Mouse (Mus musculus) heart, postnatal 0 days (tissue): ENCODE results near the gene 6030468B19Rik. TPM values are rescaled to one million over a fixed set of nuclear protein-coding genes. Genes with fewer than 3 reads are reported as not detected.

Experiments used
- ATAC-seq: fragments of 200-750 bp; cut with Nextera tagmentation; 2 replicates; pipeline ENCODE4 v1.8.0; 2017; ENCODE audit warnings: low read depth, moderate number of reproducible peaks, moderate library complexity; ENCODE audit not compliant: insufficient read depth
- DNase-seq: peaks from one replicate; pipeline ENCODE4 v3.0.0-alpha.2; 2016; ENCODE audit warnings: low spot score
- H3K27ac ChIP-seq: fragments of 300-500 bp; sonication (generic); 2 replicates; pipeline ENCODE4 v1.5.1; 2014; ENCODE audit warnings: low read depth, mild to moderate bottlenecking
- H3K27me3 ChIP-seq: fragments of 300-500 bp; sonication (generic); 2 replicates; pipeline ENCODE4 v1.6.1; 2014; ENCODE audit warnings: low read length, mixed read lengths; ENCODE audit not compliant: control insufficient read depth, insufficient read depth
- H3K36me3 ChIP-seq: fragments of 300-500 bp; sonication (generic); replicated peaks from 2 replicates; pipeline ENCODE4 v1.6.1; 2014; ENCODE audit warnings: low read length, mixed read lengths; ENCODE audit not compliant: control insufficient read depth, insufficient read depth
- H3K4me1 ChIP-seq: fragments of 300-500 bp; sonication (generic); 2 replicates; pipeline ENCODE4 v1.6.1; 2014; ENCODE audit warnings: antibody characterized with exemption; ENCODE audit not compliant: control insufficient read depth, insufficient read depth
- H3K4me2 ChIP-seq: fragments of 300-500 bp; sonication (generic); 2 replicates; pipeline ENCODE4 v1.6.1; 2014; ENCODE audit warnings: low read depth, mild to moderate bottlenecking, low read length, moderate library complexity
- H3K4me3 ChIP-seq: fragments of 300-500 bp; sonication (generic); 2 replicates; pipeline ENCODE4 v1.5.1; 2014; ENCODE audit warnings: low read depth, low read length
- H3K9ac ChIP-seq: fragments of 300-500 bp; sonication (generic); replicated peaks from 2 replicates; pipeline ENCODE4 v1.6.1; 2014; ENCODE audit warnings: low read depth, low read length, mixed read lengths
- H3K9me3 ChIP-seq: fragments of 300-500 bp; sonication (generic); replicated peaks from 2 replicates; pipeline ENCODE4 v1.6.1; 2016; ENCODE audit warnings: low read length; ENCODE audit not compliant: control insufficient read depth
- CTCF ChIP-seq: IDR thresholded peaks from 2 replicates; pipeline ENCODE4 v1.5.1; 2016; ENCODE audit warnings: antibody characterized with exemption, control low read depth, low read depth
- EP300 ChIP-seq: IDR thresholded peaks from 2 replicates; pipeline ENCODE4 v1.6.1; 2016; ENCODE audit warnings: antibody characterized with exemption, low read depth
- WGBS: fragments of 180-500 bp; shearing (Covaris S2); extraction: QIAGEN DNeasy Blood & Tissue Kit; methylation state at CpG from one replicate; pipeline ENCODE4 v1.1.7; 2014; 5-methylcytosine and 5-hydroxymethylcytosine counted together
- polyA plus RNA-seq: library from polyadenylated mRNA; unstranded; fragments of >200 nt; fragmentation: Nextera tagmentation; extraction: Ambion mirVana; gene quantifications from 2 replicates; pipeline ENCODE4 v1.2.1, GENCODE M21; 2015
- total RNA-seq: library from RNA; depleted of rRNA; stranded (reverse); fragments of >200 nt; gene quantifications from 2 replicates; pipeline ENCODE4 v1.2.3, GENCODE M21; 2014; ENCODE audit warnings: low replicate concordance

6030468B19Rik gene
- total and polyA plus RNA-seq, 2 experiments from 2014 or later: not detected

DNA sequence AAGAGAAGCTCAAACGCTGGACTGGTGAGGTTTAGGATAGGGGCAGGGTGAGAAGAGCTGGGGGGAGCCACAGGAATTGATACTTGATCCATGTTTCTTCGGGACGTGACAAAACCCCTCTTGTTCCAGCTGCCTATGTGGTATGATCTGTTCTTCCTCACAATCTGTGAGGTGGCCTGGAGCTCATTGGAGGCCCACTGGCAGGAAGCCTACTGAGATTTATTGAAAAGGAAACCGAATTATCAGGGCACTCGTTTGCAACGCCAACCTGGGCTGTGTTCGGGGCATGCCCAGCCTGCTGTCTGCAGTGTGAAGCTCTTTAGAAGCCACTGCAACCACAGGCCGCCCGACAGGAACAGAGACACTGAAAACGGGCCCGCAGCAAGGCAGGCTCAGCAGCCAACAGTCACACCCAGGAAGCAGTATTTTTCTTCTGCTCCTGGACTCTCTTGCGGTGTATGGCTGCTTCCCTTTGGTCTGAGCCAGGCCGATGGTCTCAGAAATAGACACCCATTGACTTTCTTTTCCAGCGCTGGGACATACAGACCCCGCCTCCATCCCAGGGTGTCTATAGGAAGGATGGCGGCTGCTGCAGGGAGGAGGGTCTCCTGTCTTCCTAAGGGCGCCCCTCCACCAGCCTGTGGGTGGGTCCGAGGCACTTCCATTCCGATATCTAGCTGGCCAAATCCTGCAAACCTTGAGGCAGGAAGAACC lies 51.0 kb downstream of the 6030468B19Rik start:
- H3K9ac ChIP-seq: peak overlapping the region; percentile 71
- TF ChIP-seq EP300: no peak
- no peak for TF ChIP-seq CTCF
- DNase-seq (peak; percentile 35), ATAC-seq (peak; percentile 49)
- peak overlapping the region; percentile 57 for H3K4me3 ChIP-seq
- H3K4me2 ChIP-seq: peak overlapping the region; percentile 93
- peaks cover 19% of the 10 kb centered on the region for H3K4me1 ChIP-seq
- H3K27ac ChIP-seq: peak overlapping the region; percentile 91
- H3K27me3 ChIP-seq: no peaks in the 10 kb centered on the region
- H3K9me3 ChIP-seq: no peaks in the 10 kb centered on the region
- WGBS: 4% methylated on average over 19 of the region's 19 CpGs
- H3K36me3 ChIP-seq: peaks cover 8% of the 10 kb centered on the region

- peak within 1 kb of the TSS; percentile 93 for H3K4me2 ChIP-seq
- peaks cover 19% of the 10 kb centered on the region for H3K4me1 ChIP-seq
- H3K4me3 ChIP-seq: peak within 1 kb of the TSS; percentile 57
- H3K9ac ChIP-seq: peak within 1 kb of the TSS; percentile 71
- ATAC-seq (peak; percentile 96), DNase-seq (peak; percentile 96)
- peak within 1 kb of the TSS; percentile 91 for H3K27ac ChIP-seq
- TF ChIP-seq CTCF (no peak), EP300 (no peak)
- under 1% methylated on average over 51 of the region's 51 CpGs for WGBS
- no peaks in the 10 kb centered on the region for H3K9me3 ChIP-seq
- H3K27me3 ChIP-seq: no peaks in the 10 kb centered on the region
- peaks cover 12% of the 10 kb centered on the region for H3K36me3 ChIP-seq
These were observed 51.7 kb downstream of the 6030468B19Rik start, which contains the start of gene Birc5 for GRCm38 (mm10) chr11:117848985-117849671. Gene Birc5, plus strand, starts transcription at chr11:117849251.

DNA sequence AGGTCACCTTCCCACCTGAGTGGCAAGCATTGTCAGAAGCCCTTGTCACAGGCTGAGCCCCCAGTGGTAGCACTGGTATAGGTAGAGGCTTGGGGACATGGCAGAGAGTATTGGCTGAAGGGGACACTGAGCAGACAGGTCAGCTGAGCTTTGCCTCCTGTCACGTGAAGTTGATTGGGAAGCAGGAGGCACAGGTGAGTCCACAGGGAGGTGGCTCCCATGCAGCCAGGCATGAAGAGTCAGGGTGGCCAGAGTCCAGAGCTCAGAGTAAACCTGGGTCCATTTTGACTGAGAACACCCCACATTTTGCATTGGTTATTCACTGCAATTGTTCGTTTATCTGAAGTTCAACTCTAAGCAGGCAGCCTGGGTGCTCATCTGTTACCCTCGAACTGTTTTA lies 55.4 kb downstream of the 6030468B19Rik start:
- WGBS: 85% methylated on average over 3 of the region's 3 CpGs
- ATAC-seq (no peak), DNase-seq (no peak)
- Histone ChIP-seq H3K4me3 (no peak overlapping the region), H3K9ac (no peak overlapping the region), H3K27me3 (no peaks in the 10 kb centered on the region), H3K4me1 (peaks cover 18% of the 10 kb centered on the region), H3K27ac (no peak overlapping the region), H3K9me3 (no peaks in the 10 kb centered on the region), H3K36me3 (peaks cover 40% of the 10 kb centered on the region), H3K4me2 (no peak overlapping the region)
- no peak for TF ChIP-seq CTCF
- TF ChIP-seq EP300: no peak

GRCm38 (mm10) chr11:117854241-117854640 lies 56.8 kb downstream of the 6030468B19Rik start:
- no peaks in the 10 kb centered on the region for H3K9me3 ChIP-seq
- peaks cover 12% of the 10 kb centered on the region for H3K4me1 ChIP-seq
- H3K4me2 ChIP-seq: no peak overlapping the region
- no peak overlapping the region for H3K27ac ChIP-seq
- H3K36me3 ChIP-seq: peaks cover 43% of the 10 kb centered on the region
- TF ChIP-seq CTCF (no peak), EP300 (no peak)
- no peak overlapping the region for H3K9ac ChIP-seq
- WGBS: 87% methylated on average over 9 of the region's 9 CpGs
- no peak for ATAC-seq
- no peaks in the 10 kb centered on the region for H3K27me3 ChIP-seq
- H3K4me3 ChIP-seq: no peak overlapping the region
- DNase-seq: no peak

- no peak overlapping the region for H3K4me2 ChIP-seq
- peaks cover 8% of the 10 kb centered on the region for H3K27me3 ChIP-seq
- no peak overlapping the region for H3K9ac ChIP-seq
- H3K36me3 ChIP-seq: peaks cover 43% of the 10 kb centered on the region
- 94% methylated on average over 5 of the region's 5 CpGs for WGBS
- no peaks in the 10 kb centered on the region for H3K9me3 ChIP-seq
- peaks cover 2% of the 10 kb centered on the region; the same call in 1 of the 2 replicates for H3K4me1 ChIP-seq
- H3K4me3 ChIP-seq: no peak overlapping the region
- no peak overlapping the region for H3K27ac ChIP-seq
- TF ChIP-seq CTCF (no peak), EP300 (no peak)
- ATAC-seq: no peak
- DNase-seq: no peak
These were observed 57.9 kb downstream of the 6030468B19Rik start for GRCm38 (mm10) chr11:117855360-117855759.
